Mouse (Mus musculus) embryonic fibroblast, embryonic 13.5 days (primary cell): ENCODE results near the gene Dlx3.

Source experiments
- CTCF ChIP-seq: IDR thresholded peaks from 2 replicates; pipeline ENCODE4 v1.5.1; 2011; ENCODE audit warnings: mild to moderate bottlenecking, control low read depth, low read length, moderate library complexity, borderline replicate concordance; ENCODE audit not compliant: insufficient read depth
- POLR2A ChIP-seq: IDR thresholded peaks from 2 replicates; pipeline ENCODE4 v1.6.1; 2011; ENCODE audit warnings: low read depth, mild to moderate bottlenecking, control low read depth, low read length, moderate library complexity

DNA sequence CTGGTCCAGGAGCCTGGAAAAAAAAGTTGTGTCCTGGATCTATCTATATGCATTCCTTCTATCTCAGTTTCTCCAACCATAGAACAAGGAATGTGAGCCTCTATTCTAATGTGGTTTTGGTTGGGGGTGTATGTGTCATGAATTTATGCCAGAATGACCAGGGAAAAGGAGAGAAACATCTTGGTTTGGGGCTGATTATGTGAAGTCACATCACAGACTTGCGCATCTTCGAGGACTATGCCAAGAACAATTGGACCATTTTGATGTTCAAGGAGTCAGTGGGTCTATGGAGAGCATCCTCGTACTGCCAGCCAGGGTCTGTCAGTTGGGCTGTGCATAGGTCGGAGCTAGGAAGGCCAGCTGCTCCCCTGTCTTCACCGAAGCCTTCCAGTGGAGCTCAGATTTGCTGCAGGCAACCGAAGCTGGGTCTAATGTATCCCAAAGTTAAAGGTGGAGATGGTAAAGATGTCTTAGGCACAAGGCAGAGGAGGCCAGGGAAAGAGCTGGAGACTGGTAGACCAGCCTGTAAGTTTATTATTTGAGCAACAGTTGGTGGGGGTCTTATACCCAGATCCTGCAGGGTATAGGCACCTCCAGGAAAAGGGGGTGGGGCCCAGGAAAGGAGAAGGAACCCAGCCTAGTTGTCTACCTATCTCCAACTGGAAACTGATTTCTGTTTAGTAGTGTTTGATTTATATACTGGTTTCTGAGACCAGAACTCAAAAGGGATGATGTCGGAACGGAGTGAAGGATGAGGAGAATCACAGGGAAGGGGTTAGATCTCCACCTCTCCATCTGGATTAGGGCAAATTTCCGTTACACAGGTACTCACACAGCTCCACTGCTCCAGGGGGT is 24.4 kb downstream of the Dlx3 start:
- TF ChIP-seq CTCF (no peak), POLR2A (no peak)
